Mouse (Mus musculus): ENCODE measurements at regions not wholly inside any gene's neighbourhood (a gene's known extent, or its start where the extent isn't known, plus 50 kb on each side); places are given as distances from the start of the nearest gene placed in this dataset.

DNA sequence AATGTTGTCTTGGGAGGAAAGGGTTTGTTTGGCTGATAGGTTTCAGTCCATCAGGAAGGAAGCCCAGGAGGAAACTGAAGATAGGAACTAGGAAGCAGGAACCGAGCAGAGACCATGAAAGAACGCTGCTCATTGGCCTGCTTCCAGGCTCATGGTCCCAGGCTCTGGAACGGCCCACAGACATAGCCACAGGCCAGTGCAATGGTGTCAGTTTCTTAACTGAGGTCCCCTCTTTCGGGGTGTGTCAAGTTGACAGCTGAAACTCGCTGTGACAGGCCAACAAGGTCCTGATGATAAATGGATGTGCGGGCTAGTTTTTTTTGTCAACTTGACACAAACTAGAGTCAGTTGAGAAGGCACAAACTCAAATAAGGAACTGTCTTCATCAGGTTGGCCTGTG lies 55.9 kb upstream of the Jdp2 start:
- TF ChIP-seq CTCF (IDR thresholded peaks at IDR 0.05; ENCODE audit: borderline replicate concordance, insufficient read depth, low read depth, low read length) (no peak), POLR2A (IDR thresholded peaks at IDR 0.05; ENCODE audit: borderline replicate concordance, insufficient read depth, low read length) (no peak)

Data from cerebellum, adult 2 months (tissue).